Mouse (Mus musculus) liver, embryonic 12.5 days (tissue): ENCODE measurements around the gene Slc24a4. TPM values are rescaled to one million over a fixed set of nuclear protein-coding genes. Genes with fewer than 3 reads are reported as not detected.
"Not testable (repeated sequence)": the region's sequence is repeated elsewhere in the genome, so short reads cannot be mapped to it uniquely, and the experiment has no call there.

Experiments
- ATAC-seq: fragments of 200-750 bp; cut with Nextera tagmentation; 2 replicates; pipeline ENCODE4 v1.8.0; 2017; ENCODE audit warnings: moderate number of reproducible peaks, mild to moderate bottlenecking, moderate library complexity
- H3K27ac ChIP-seq: fragments of 300-500 bp; sonication (generic); 2 replicates; pipeline ENCODE4 v1.5.1; 2016; ENCODE audit warnings: mild to moderate bottlenecking
- H3K27me3 ChIP-seq: fragments of 300-500 bp; sonication (generic); replicated peaks from 2 replicates; pipeline ENCODE4 v1.6.1; 2016; ENCODE audit warnings: mild to moderate bottlenecking, moderate library complexity
- H3K36me3 ChIP-seq: fragments of 300-500 bp; sonication (generic); 2 replicates; pipeline ENCODE4 v1.6.1; 2016; ENCODE audit warnings: mild to moderate bottlenecking, moderate library complexity
- H3K4me1 ChIP-seq: fragments of 300-500 bp; sonication (generic); 2 replicates; pipeline ENCODE4 v1.6.1; 2016
- H3K4me2 ChIP-seq: fragments of 300-500 bp; sonication (generic); 2 replicates; pipeline ENCODE4 v1.6.1; 2016; ENCODE audit warnings: mild to moderate bottlenecking, moderate library complexity
- H3K4me3 ChIP-seq: fragments of 300-500 bp; sonication (generic); 2 replicates; pipeline ENCODE4 v1.5.1; 2016; ENCODE audit warnings: mild to moderate bottlenecking, moderate library complexity
- H3K9ac ChIP-seq: fragments of 300-500 bp; sonication (generic); 2 replicates; pipeline ENCODE4 v1.6.1; 2016; ENCODE audit warnings: mild to moderate bottlenecking, moderate library complexity
- H3K9me3 ChIP-seq: fragments of 300-500 bp; sonication (generic); replicated peaks from 2 replicates; pipeline ENCODE4 v1.6.1; 2016; ENCODE audit warnings: mild to moderate bottlenecking, moderate library complexity
- WGBS: fragments of 180-500 bp; shearing (Covaris S2); methylation state at CpG from one replicate; pipeline ENCODE4 v1.1.7; 2016; ENCODE audit not compliant: insufficient replicate concordance; 5-methylcytosine and 5-hydroxymethylcytosine counted together
- polyA plus RNA-seq: library from polyadenylated mRNA; unstranded; fragments of >200 nt; fragmentation: Nextera tagmentation; extraction: Ambion mirVana; gene quantifications from 2 replicates; pipeline ENCODE4 v1.2.1, GENCODE M21; 2016

The Slc24a4 gene
- polyA plus RNA-seq, 1 experiment from 2014 or later = not detected

DNA sequence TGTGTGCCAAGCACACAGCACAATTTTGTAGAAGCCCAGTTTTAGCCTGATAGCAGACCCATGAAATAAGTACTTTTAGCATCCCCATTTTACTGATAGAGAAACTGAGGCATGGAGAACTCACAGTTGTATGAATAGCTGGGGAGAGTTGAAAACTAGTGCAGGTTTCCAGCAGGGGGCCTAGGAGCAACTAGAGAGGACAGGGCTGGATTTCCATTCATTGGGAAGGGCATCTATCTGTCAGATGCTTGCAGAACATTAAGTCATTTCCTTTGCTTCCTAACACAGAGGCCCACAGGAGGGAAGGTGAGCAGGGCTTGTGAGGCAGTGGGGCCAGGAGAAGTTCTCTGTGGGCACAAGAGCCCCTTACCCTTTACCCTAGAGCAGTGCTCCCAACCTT lies 126.5 kb downstream of the Slc24a4 start:
- no peak overlapping the region for H3K4me3 ChIP-seq

DNA sequence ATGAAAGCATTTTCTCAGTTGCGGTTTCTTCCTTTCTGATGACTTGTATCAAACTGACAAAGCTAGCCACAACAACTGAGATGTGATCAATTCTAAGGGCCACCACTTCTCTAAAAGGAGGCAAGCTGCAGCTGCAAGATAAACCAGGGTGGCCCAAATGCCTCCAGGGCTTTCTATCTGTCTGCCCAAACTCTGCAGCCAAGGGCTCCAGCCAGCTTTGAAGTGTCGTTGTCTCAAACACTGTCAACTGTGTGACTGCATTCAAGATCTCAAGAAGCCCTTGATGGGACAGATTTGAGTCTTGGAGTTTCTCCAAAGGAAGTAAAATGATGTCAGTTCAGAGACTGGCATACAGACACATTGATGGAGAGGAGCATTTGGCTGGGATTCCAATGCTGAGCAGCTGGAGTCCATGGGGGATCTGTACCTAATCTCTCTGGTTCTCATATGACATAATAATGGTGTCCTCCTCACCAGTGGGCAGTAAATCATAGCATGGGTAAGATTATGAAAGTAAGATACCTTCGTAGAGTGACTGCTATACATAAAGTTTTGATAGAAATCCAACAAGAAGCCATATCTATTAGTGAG lies 130.1 kb downstream of the Slc24a4 start:
- Histone ChIP-seq H3K36me3 (no peaks in the 10 kb centered on the region), H3K4me3 (no peak overlapping the region), H3K9ac (no peak overlapping the region), H3K27ac (no peak overlapping the region), H3K9me3 (no peaks in the 10 kb centered on the region), H3K4me1 (peaks cover 13% of the 10 kb centered on the region; the same call in 1 of the 2 replicates), H3K27me3 (no peaks in the 10 kb centered on the region), H3K4me2 (no peak overlapping the region)
- WGBS = 27% methylated on average over 3 of the region's 3 CpGs
- ATAC-seq = peak; percentile 74

More for the DNA sequence above, 126.5 kb downstream of the Slc24a4 start:
- H3K27ac ChIP-seq = no peak overlapping the region
- no peak overlapping the region for H3K9ac ChIP-seq
- no peaks in the 10 kb centered on the region for H3K9me3 ChIP-seq
- H3K27me3 ChIP-seq = no peaks in the 10 kb centered on the region
- no peak overlapping the region for H3K4me2 ChIP-seq
- ATAC-seq = no peak
- peaks cover 11% of the 10 kb centered on the region; the same call in 1 of the 2 replicates for H3K4me1 ChIP-seq
- no peaks in the 10 kb centered on the region for H3K36me3 ChIP-seq

DNA sequence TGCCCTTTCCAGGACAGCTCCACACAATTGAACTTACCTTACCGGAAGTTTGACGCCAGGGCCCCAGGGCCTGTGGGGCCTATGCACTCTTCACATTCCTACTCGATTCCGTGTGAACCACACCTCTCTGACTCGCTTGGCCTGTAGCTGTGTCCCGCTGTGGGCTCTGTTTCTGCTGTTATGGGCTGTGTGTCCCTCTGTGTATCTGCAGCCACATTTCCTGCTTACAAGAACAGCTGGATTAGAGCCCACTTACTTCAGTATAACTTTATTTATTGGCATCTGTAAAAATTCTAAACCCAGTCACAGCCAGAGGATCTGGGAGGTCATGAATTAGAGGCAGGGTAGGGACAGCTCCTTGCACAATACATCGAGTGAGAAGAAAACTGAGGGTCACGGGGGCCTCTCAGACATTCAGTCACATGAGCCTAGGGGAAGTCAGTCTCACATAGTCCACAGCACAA lies 133.4 kb downstream of the Slc24a4 start:
- no peaks in the 10 kb centered on the region for H3K9me3 ChIP-seq
- H3K4me1 ChIP-seq = peaks cover 11% of the 10 kb centered on the region; the same call in 1 of the 2 replicates
- H3K4me2 ChIP-seq = no peak overlapping the region
- 49% methylated on average over 8 of the region's 8 CpGs for WGBS
- H3K9ac ChIP-seq = no peak overlapping the region
- H3K36me3 ChIP-seq = no peaks in the 10 kb centered on the region
- no peak overlapping the region for H3K27ac ChIP-seq
- no peak for ATAC-seq
- H3K27me3 ChIP-seq = no peaks in the 10 kb centered on the region
- no peak overlapping the region for H3K4me3 ChIP-seq

DNA sequence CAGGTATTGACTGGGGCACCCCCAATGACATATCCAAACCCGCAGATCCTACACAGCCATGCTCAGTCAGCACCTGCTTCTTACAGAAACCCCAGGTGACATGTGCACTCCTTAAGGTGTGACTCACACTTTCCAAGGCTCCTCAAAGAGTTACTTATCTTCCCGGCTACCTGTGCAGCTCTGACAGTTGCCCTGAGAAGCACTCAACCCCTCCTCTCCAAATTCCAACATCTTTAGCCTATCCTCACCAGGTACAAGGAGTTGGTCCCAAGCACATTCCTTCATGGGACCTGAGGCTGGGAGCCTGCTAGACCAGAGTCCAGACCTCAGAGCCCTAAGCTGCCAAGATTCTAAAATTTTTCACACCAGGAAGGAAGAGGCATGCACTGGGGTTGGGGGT lies 134.3 kb downstream of the Slc24a4 start:
- Histone ChIP-seq H3K4me3 (no peak overlapping the region), H3K4me2 (no peak overlapping the region), H3K27ac (no peak overlapping the region), H3K36me3 (no peaks in the 10 kb centered on the region), H3K4me1 (peaks cover 11% of the 10 kb centered on the region; the same call in 1 of the 2 replicates), H3K9ac (no peak overlapping the region), H3K9me3 (no peaks in the 10 kb centered on the region), H3K27me3 (no peaks in the 10 kb centered on the region)
- WGBS = 64% methylated on average over 2 of the region's 2 CpGs
- ATAC-seq = no peak

DNA sequence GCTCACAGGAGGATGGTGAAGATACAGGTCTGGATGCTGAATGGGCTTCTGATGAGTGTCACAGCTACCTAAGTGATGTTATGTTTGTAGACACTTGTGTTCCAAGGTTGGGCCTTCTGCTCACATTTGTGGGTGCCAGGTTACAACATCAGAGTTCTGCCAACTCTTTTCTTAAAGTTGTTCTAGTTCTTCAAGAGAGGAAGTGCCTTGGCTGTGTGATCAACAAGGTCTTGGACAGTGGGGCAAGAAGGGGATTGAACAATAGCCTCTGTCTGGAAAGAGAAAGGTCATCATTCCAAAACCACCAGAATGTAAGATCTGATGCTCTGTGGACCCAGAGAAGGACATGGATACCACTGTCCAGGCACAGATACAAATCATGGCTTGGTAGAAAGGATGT lies 134.7 kb downstream of the Slc24a4 start:
- no peak overlapping the region for H3K4me3 ChIP-seq
- H3K27ac ChIP-seq = no peak overlapping the region
- no peak overlapping the region for H3K9ac ChIP-seq
- H3K4me2 ChIP-seq = no peak overlapping the region
- H3K27me3 ChIP-seq = no peaks in the 10 kb centered on the region
- ATAC-seq = no peak
- no peaks in the 10 kb centered on the region for H3K36me3 ChIP-seq
- H3K9me3 ChIP-seq = no peaks in the 10 kb centered on the region
- H3K4me1 ChIP-seq = peaks cover 9% of the 10 kb centered on the region; the same call in 1 of the 2 replicates

DNA sequence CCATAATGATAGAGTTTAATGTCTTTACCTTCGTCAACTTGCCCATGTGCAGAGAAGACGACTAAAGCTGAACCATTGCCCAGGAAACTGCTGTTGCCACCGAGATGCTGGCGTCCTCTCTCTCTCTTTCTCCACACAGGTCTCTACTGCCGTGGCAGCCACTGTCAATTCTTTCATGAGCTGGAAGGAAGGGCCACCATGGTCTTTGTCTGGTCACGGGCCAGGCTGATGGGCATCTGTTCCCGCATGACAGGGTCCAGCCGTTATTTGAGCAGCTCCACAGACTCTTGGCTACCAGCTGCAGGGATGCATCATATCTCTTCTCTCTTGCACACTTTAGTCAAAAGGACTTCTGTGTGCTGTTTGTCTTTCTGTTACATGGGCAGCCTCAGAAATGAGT lies 137.9 kb downstream of the Slc24a4 start:
- no peak for ATAC-seq
- WGBS = 81% methylated on average over 8 of the region's 8 CpGs
- no peaks in the 10 kb centered on the region for H3K36me3 ChIP-seq

DNA sequence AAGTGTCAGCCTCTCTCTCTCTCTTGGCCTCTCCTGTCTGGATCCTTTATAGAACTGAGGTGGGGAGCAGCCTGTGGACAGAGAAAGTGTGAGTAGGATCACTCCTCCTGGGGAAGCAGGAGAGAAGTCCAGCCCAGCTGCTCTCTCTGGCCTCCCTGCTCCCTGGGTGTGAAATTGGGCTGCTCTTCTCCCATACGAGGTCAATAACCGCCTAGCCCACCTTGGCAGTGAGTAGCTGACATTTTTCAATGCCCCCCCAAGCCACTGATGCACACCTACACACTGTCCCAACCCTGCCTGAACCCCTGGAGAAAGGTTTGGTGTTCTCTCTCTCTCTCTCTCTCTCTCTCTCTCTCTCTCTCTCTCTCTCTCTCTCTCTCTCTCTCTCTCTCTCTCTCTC lies 140.6 kb downstream of the Slc24a4 start:
- Histone ChIP-seq H3K4me3 (no peak overlapping the region), H3K27me3 (no peaks in the 10 kb centered on the region; the same call in 1 of the 2 replicates), H3K4me2 (no peak overlapping the region), H3K4me1 (0 out of 2 replicates have a peak, but pooled peaks cover 9% of the 10 kb centered on the region), H3K27ac (no peak overlapping the region), H3K9ac (no peak overlapping the region), H3K36me3 (no peaks in the 10 kb centered on the region), H3K9me3 (no peaks in the 10 kb centered on the region)
- WGBS = 47% methylated on average over 2 of the region's 2 CpGs
- ATAC-seq = no peak

More for the DNA sequence above, 137.9 kb downstream of the Slc24a4 start:
- no peaks in the 10 kb centered on the region; the same call in 1 of the 2 replicates for H3K27me3 ChIP-seq
- H3K4me1 ChIP-seq = 0 out of 2 replicates have a peak, but pooled peaks cover 10% of the 10 kb centered on the region
- no peak overlapping the region for H3K4me3 ChIP-seq
- no peak overlapping the region for H3K27ac ChIP-seq
- no peak overlapping the region for H3K4me2 ChIP-seq
- H3K9me3 ChIP-seq = no peaks in the 10 kb centered on the region
- H3K9ac ChIP-seq = no peak overlapping the region

DNA sequence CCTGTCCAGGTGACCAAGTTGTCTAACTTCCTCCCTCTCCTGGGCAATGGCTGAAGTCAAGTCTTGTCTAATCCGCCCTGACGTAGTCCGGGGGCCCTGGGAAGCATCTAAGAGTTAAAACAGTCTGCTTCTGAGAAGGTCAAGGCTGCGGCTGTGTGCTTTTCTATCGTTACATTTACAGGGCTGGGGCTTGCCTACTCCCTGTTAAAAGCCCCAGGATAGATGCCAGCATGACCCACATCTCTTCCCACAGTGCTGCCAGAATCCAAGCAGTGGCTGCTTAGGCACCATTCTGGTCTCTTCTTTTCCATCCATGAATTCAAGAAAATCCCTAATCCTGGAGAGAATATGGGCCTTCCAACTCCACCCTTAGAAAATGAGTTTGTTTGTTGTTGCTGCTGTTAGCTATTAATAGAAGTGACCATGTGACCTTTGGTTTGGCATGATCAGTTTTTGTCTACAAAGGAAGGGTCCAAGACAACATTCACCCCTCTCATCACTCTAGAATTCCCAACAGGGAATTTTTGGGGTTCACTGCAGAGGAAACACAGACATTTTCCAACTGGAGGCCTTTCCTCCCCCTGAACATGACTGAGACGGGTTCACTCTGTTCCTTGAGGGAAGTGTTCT lies 142.4 kb downstream of the Slc24a4 start:
- Histone ChIP-seq H3K9ac (no peak overlapping the region), H3K36me3 (no peaks in the 10 kb centered on the region), H3K27me3 (no peaks in the 10 kb centered on the region; the same call in 1 of the 2 replicates), H3K4me2 (no peak overlapping the region), H3K27ac (no peak overlapping the region), H3K4me3 (no peak overlapping the region), H3K4me1 (0 out of 2 replicates have a peak, but pooled peaks cover 9% of the 10 kb centered on the region), H3K9me3 (no peaks in the 10 kb centered on the region)
- 46% methylated on average over 6 of the region's 6 CpGs for WGBS
- ATAC-seq = no peak

DNA sequence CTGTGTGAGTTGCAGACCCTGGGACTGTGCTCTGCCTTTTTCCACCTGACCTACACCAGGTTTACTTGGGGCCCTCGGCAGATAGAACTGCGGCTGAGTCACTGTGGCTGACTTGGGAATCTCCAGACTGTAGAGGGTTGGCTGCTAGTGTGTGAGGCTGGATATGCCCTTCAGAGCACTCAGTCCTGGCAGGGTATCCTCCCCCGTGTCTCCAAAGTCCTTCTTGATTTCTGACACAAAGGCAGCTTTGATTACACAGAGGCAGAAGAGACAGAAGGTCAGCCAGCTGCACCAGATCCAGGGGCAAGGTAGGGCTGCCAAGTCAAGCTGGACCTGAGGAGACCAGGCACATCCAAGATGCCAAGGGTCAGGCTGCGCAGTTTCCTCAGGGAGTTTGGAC lies 142.9 kb downstream of the Slc24a4 start:
- Histone ChIP-seq H3K4me2 (no peak overlapping the region), H3K27ac (no peak overlapping the region), H3K4me1 (0 out of 2 replicates have a peak, but pooled peaks cover 9% of the 10 kb centered on the region), H3K9me3 (no peaks in the 10 kb centered on the region), H3K27me3 (no peaks in the 10 kb centered on the region; the same call in 1 of the 2 replicates), H3K9ac (no peak overlapping the region), H3K36me3 (no peaks in the 10 kb centered on the region), H3K4me3 (no peak overlapping the region)
- no peak for ATAC-seq
- 58% methylated on average over 4 of the region's 4 CpGs for WGBS

DNA sequence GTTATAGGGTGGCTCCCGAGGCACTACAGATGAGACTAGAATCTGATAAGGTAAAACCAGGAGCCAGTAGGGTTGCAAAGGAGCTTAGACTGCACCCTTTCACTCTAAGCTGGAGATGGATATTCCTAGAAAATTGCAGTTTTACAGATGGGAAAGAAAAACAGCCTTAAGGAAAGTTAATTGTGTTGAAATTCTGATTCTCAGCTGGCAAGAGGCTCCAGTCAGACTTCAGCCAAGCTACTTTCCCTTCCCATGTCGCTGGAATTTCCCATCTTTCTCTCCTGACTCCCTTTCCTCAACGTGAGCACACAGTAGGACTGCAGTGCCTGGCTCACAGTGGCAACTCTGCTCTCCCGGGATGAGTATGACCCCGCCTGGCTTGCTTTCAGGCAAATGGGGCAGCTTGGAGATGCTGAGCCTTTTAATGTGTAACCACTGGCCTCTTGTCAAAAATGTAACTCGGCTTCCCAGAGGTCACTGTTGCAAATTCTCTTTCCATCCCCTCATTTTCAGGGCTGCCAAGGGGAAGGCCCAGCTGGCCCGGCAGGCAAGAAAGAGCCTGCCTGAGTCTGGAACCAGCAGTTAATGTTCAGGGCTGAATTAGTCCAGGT lies 147.4 kb downstream of the Slc24a4 start:
- 53% methylated on average over 7 of the region's 7 CpGs for WGBS

DNA sequence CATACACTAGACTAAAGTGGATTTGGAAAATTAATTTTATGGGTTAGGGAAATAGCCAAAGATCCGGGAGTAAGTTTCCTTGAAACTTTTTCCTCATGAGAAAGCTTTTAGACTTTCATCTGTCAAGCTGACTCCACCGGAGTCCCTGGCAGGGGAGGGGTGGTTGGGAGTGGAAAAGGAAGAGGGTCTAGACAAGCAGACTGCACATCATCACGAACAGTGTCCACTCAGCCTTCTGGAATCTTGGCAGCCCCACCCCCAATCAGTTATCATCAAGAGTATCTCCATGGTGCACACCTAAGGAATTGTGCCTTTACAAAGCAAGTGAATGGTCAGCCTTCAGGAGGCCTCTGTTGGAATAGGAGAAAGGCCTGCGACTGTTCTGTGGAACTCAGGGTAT lies 151.8 kb downstream of the Slc24a4 start:
- Histone ChIP-seq H3K27me3 (peaks cover 22% of the 10 kb centered on the region), H3K4me1 (peaks cover 32% of the 10 kb centered on the region)
- not testable (repeated sequence) for H3K36me3 ChIP-seq, ATAC-seq, H3K27ac ChIP-seq, H3K9ac ChIP-seq, H3K4me3 ChIP-seq, H3K9me3 ChIP-seq, H3K4me2 ChIP-seq
- WGBS = 55% methylated on average over 4 of the region's 4 CpGs

More for the DNA sequence above, 147.4 kb downstream of the Slc24a4 start:
- Histone ChIP-seq H3K4me3 (no peak overlapping the region), H3K27ac (no peak overlapping the region), H3K4me2 (no peak overlapping the region), H3K36me3 (no peaks in the 10 kb centered on the region), H3K4me1 (0 out of 2 replicates have a peak, but pooled peaks cover 6% of the 10 kb centered on the region), H3K27me3 (no peaks in the 10 kb centered on the region), H3K9me3 (0 out of 2 replicates have a peak, but pooled peaks cover 6% of the 10 kb centered on the region), H3K9ac (no peak overlapping the region)
- no peak for ATAC-seq

DNA sequence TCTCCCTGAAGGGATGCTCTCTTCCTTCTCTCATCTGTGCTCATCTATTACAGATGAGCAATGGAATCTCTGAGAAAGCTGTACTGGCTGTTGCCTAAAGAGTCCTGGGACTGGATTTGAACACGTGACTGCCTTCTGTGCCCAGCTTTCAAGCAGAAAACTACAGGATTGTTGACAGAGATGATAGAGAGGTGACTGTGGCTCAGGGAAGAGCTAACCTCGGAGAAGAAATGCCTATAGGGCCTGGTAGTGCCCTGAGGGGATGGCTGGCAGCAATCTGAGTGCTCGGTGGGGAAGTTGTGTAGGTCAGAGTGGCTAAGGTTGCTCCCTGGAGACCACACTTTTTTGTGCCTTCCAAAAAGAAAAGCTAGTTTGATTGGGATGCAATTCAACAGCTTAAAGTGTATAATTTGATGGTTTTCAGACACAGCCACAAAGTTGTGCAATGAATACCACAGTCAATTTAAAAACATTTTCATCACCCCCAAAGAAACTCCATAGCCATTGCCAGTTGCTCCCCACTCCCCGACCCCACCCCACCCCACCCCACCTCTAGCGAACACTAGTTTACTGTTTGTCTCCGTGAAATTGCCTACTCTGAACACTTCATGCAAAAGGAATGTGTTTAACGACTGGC lies 152.5 kb downstream of the Slc24a4 start:
- H3K27ac ChIP-seq = no peak overlapping the region
- 62% methylated on average over 7 of the region's 7 CpGs for WGBS
- H3K4me3 ChIP-seq = no peak overlapping the region
- H3K27me3 ChIP-seq = peaks cover 22% of the 10 kb centered on the region
- 0 out of 2 replicates have a peak, but pooled peaks cover 6% of the 10 kb centered on the region for H3K9me3 ChIP-seq
- peaks cover 39% of the 10 kb centered on the region for H3K4me1 ChIP-seq
- no peaks in the 10 kb centered on the region for H3K36me3 ChIP-seq
- no peak for ATAC-seq
- H3K4me2 ChIP-seq = no peak overlapping the region
- H3K9ac ChIP-seq = no peak overlapping the region
